In genomic region chr3:87877730-87878129, GRCm38 (mm10) we compare ENCODE assay signal across 15 mouse cellular contexts. TPM values are rescaled to one million over a fixed set of nuclear protein-coding genes. Genes with fewer than 3 reads are reported as not detected.
"Had no signal": no experiment of that assay in that cellular context is flagged by ENCODE, and none has a peak within 500 bp of the region (broad histone marks: within the 10 kb centered on the region; RNA-seq: fewer than 3 reads in every experiment).

No protein-coding gene starts in this region.

- H3K4me1 ChIP-seq: stomach, embryonic 15.5 days had no signal

- H3K4me2 ChIP-seq: limb, embryonic 13.5 days; midbrain, embryonic 12.5 days; neural tube, embryonic 13.5 days; stomach, embryonic 15.5 days had no signal

- ATAC-seq: midbrain, embryonic 16.5 days had no signal

- H3K9ac ChIP-seq: limb, embryonic 13.5 days; liver, embryonic 14.5 days; midbrain, embryonic 12.5 days; neural tube, embryonic 13.5 days; stomach, embryonic 15.5 days had no signal

- H3K27ac ChIP-seq: limb, embryonic 13.5 days; liver, embryonic 14.5 days; midbrain, embryonic 12.5 days; neural tube, embryonic 13.5 days; stomach, embryonic 15.5 days had no signal

- H3K4me3 ChIP-seq: limb, embryonic 13.5 days; midbrain, embryonic 12.5 days; neural tube, embryonic 13.5 days; stomach, embryonic 15.5 days had no signal

- H3K9me3 ChIP-seq: limb, embryonic 13.5 days; midbrain, embryonic 12.5 days; neural tube, embryonic 13.5 days; stomach, embryonic 15.5 days had no signal

- H3K27me3 ChIP-seq: limb, embryonic 13.5 days; midbrain, embryonic 12.5 days; neural tube, embryonic 13.5 days; stomach, embryonic 15.5 days had no signal

- DNase-seq: kidney, postnatal 14 days; left cerebral cortex, postnatal 4 days; lung, adult 18-20 months; right cerebral cortex, postnatal 14 days; thymus, postnatal 4 days had no signal

RNA-seq across cellular contexts. Expression of gene Sh2d2a, which starts 31.2 kb away (rescaled TPM):
- total RNA-seq: layer of hippocampus, adult 8-10 months; layer of hippocampus, postnatal 14 days; left cerebral cortex, adult 18-20 months; left cerebral cortex, postnatal 10 days; left cerebral cortex, postnatal 4 days had no signal
- polyA plus RNA-seq: limb, embryonic 13.5 days; midbrain, embryonic 12.5 days; midbrain, embryonic 16.5 days; neural tube, embryonic 13.5 days had no signal
